Mouse (Mus musculus): Measurements from ENCODE around the gene Dab2. TPM values are rescaled to one million over a fixed set of nuclear protein-coding genes. Genes with fewer than 3 reads are reported as not detected.

The Dab2 gene
- polyA plus RNA-seq, 1 experiment from 2014 or later = 20.5 TPM

- Histone ChIP-seq H3K4me2 (replicated peaks) (no peak overlapping the region), H3K27ac (no peak overlapping the region), H3K9me3 (no peaks in the 10 kb centered on the region), H3K4me3 (replicated peaks) (no peak overlapping the region), H3K36me3 (no peaks in the 10 kb centered on the region), H3K4me1 (replicated peaks) (no peaks in the 10 kb centered on the region), H3K9ac (replicated peaks) (no peak overlapping the region), H3K27me3 (no peaks in the 10 kb centered on the region)
- no peak for ATAC-seq
- WGBS = 86% methylated on average over 8 of the region's 8 CpGs
These were observed 100.5 kb downstream of the Dab2 start for GRCm38 (mm10) chr15:6400115-6400514.

DNA sequence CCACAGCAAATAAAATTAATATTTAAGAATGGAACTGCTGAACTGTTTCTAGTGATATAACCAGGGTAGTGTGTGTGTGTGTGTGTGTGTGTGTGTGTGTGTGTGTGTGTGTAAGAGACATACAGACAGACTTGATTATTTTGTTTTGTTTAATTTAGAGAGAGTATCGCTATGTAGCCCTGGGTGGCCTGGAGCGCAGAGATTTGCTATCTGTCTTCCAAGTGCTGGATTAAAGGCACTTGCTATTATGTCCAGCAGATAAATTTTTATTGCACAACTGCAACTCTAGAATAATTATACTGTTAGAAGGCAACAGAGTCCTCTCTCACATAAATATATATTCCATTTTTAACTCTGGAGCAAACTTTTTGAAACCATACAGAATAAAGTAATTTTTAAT, 102.8 kb downstream of the Dab2 start:
- no peak for ATAC-seq
- no peaks in the 10 kb centered on the region for H3K27me3 ChIP-seq
- no peak overlapping the region for H3K9ac ChIP-seq (replicated peaks)
- no peak overlapping the region for H3K4me3 ChIP-seq (replicated peaks)
- no peak overlapping the region for H3K27ac ChIP-seq
- H3K4me1 ChIP-seq (replicated peaks) = no peaks in the 10 kb centered on the region
- H3K4me2 ChIP-seq (replicated peaks) = no peak overlapping the region
- no peaks in the 10 kb centered on the region for H3K36me3 ChIP-seq
- 88% methylated on average over 2 of the region's 2 CpGs for WGBS
- no peaks in the 10 kb centered on the region for H3K9me3 ChIP-seq

- whole genome bisulfite sequencing = 93% methylated on average over 5 of the region's 5 CpGs
These were observed 104.6 kb downstream of the Dab2 start for GRCm38 (mm10) chr15:6404172-6404571.

GRCm38 (mm10) chr15:6406771-6407170, 107.2 kb downstream of the Dab2 start:
- no peaks in the 10 kb centered on the region for H3K9me3 ChIP-seq
- WGBS = 87% methylated on average over 6 of the region's 6 CpGs
- no peak for ATAC-seq
- H3K36me3 ChIP-seq = no peaks in the 10 kb centered on the region
- H3K27ac ChIP-seq = no peak overlapping the region
- no peaks in the 10 kb centered on the region for H3K4me1 ChIP-seq (replicated peaks)
- H3K4me2 ChIP-seq (replicated peaks) = no peak overlapping the region
- H3K27me3 ChIP-seq = no peaks in the 10 kb centered on the region
- H3K9ac ChIP-seq (replicated peaks) = no peak overlapping the region
- no peak overlapping the region for H3K4me3 ChIP-seq (replicated peaks)

More at GRCm38 (mm10) chr15:6404172-6404571, 104.6 kb downstream of the Dab2 start:
- Histone ChIP-seq H3K4me2 (replicated peaks) (no peak overlapping the region), H3K9ac (replicated peaks) (no peak overlapping the region), H3K4me3 (replicated peaks) (no peak overlapping the region), H3K9me3 (no peaks in the 10 kb centered on the region), H3K27me3 (no peaks in the 10 kb centered on the region), H3K27ac (no peak overlapping the region), H3K36me3 (no peaks in the 10 kb centered on the region), H3K4me1 (replicated peaks) (no peaks in the 10 kb centered on the region)
- no peak for ATAC-seq

DNA sequence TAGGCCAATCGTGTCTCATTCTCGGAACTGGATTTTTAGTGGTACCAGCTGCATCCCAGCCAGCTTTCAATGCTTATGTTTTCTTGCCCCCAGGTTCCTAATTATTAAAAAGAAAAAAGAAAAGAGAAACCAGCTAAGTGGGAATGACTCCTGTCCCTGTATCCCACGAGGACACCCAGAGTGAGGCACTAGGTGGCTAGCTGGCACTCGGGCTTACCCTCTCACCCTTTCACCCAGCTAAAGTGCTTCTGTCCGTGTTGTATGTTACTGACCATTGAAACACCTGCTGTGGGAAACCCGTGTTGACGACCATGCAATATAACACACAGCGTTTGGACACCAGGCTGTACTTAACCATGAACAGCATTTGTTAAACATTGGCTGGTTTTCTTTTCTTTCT, 109.4 kb downstream of the Dab2 start:
- no peak overlapping the region for H3K27ac ChIP-seq
- ATAC-seq = no peak
- H3K4me1 ChIP-seq (replicated peaks) = no peaks in the 10 kb centered on the region
- H3K27me3 ChIP-seq = no peaks in the 10 kb centered on the region
- no peaks in the 10 kb centered on the region for H3K9me3 ChIP-seq
- no peak overlapping the region for H3K9ac ChIP-seq (replicated peaks)
- no peak overlapping the region for H3K4me3 ChIP-seq (replicated peaks)
- no peak overlapping the region for H3K4me2 ChIP-seq (replicated peaks)
- 89% methylated on average over 8 of the region's 8 CpGs for WGBS
- no peaks in the 10 kb centered on the region for H3K36me3 ChIP-seq

GRCm38 (mm10) chr15:6410161-6410560, 110.6 kb downstream of the Dab2 start:
- no peak overlapping the region for H3K27ac ChIP-seq
- H3K4me3 ChIP-seq (replicated peaks) = no peak overlapping the region
- H3K9me3 ChIP-seq = no peaks in the 10 kb centered on the region
- no peaks in the 10 kb centered on the region for H3K36me3 ChIP-seq
- ATAC-seq = no peak
- no peak overlapping the region for H3K9ac ChIP-seq (replicated peaks)
- H3K27me3 ChIP-seq = no peaks in the 10 kb centered on the region
- WGBS = 89% methylated on average over 3 of the region's 3 CpGs
- H3K4me1 ChIP-seq (replicated peaks) = no peaks in the 10 kb centered on the region
- no peak overlapping the region for H3K4me2 ChIP-seq (replicated peaks)

GRCm38 (mm10) chr15:6411334-6411733, 111.7 kb downstream of the Dab2 start:
- H3K27me3 ChIP-seq = no peaks in the 10 kb centered on the region
- ATAC-seq = no peak
- no peak overlapping the region for H3K9ac ChIP-seq (replicated peaks)
- no peaks in the 10 kb centered on the region for H3K4me1 ChIP-seq (replicated peaks)
- 90% methylated on average over 6 of the region's 6 CpGs for WGBS
- H3K36me3 ChIP-seq = no peaks in the 10 kb centered on the region
- no peak overlapping the region for H3K4me2 ChIP-seq (replicated peaks)
- H3K27ac ChIP-seq = no peak overlapping the region
- no peak overlapping the region for H3K4me3 ChIP-seq (replicated peaks)
- H3K9me3 ChIP-seq = no peaks in the 10 kb centered on the region

- Histone ChIP-seq H3K4me3 (replicated peaks) (no peak overlapping the region), H3K9me3 (no peaks in the 10 kb centered on the region), H3K36me3 (no peaks in the 10 kb centered on the region), H3K4me2 (replicated peaks) (no peak overlapping the region), H3K27me3 (no peaks in the 10 kb centered on the region), H3K27ac (no peak overlapping the region), H3K4me1 (replicated peaks) (no peaks in the 10 kb centered on the region), H3K9ac (replicated peaks) (no peak overlapping the region)
- ATAC-seq = no peak
- WGBS = 95% methylated on average over 5 of the region's 5 CpGs
These were observed 115.7 kb downstream of the Dab2 start for GRCm38 (mm10) chr15:6415317-6415716.

GRCm38 (mm10) chr15:6431777-6432176, 132.2 kb downstream of the Dab2 start:
- H3K4me2 ChIP-seq (replicated peaks) = no peak overlapping the region
- no peak overlapping the region for H3K4me3 ChIP-seq (replicated peaks)
- no peaks in the 10 kb centered on the region for H3K4me1 ChIP-seq (replicated peaks)
- H3K27me3 ChIP-seq = no peaks in the 10 kb centered on the region
- no peaks in the 10 kb centered on the region for H3K36me3 ChIP-seq
- no peak overlapping the region for H3K9ac ChIP-seq (replicated peaks)
- peaks cover 5% of the 10 kb centered on the region; the same call in 1 of the 2 replicates for H3K9me3 ChIP-seq
- no peak overlapping the region for H3K27ac ChIP-seq
- ATAC-seq = no peak
- 47% methylated on average over 7 of the region's 7 CpGs for WGBS

DNA sequence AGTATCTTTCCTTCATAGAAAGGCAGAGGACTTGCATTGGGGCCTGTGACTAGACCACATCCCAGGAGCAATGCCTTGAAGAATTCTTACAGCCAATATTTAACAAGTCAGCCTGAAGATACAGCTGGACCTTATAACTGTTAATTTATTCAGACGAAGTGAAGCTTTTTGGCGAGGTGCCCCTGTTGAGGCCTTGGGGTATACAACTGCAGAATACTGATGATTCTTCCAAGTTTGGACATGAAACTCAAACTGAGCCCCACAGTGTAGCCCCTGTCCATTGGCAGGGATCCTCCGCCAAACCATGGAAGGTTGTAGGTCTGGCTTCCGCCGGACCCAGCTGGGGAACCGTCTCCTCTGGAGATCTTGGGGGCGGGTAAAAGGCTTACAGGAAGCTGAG, 132.8 kb downstream of the Dab2 start:
- peak; percentile 37 for ATAC-seq
- peaks cover 5% of the 10 kb centered on the region; the same call in 1 of the 2 replicates for H3K9me3 ChIP-seq
- H3K9ac ChIP-seq (replicated peaks) = no peak overlapping the region
- H3K4me1 ChIP-seq (replicated peaks) = no peaks in the 10 kb centered on the region
- 91% methylated on average over 7 of the region's 7 CpGs for WGBS
- no peak overlapping the region for H3K27ac ChIP-seq
- no peak overlapping the region for H3K4me2 ChIP-seq (replicated peaks)
- H3K4me3 ChIP-seq (replicated peaks) = no peak overlapping the region
- H3K27me3 ChIP-seq = no peaks in the 10 kb centered on the region
- no peaks in the 10 kb centered on the region for H3K36me3 ChIP-seq

DNA sequence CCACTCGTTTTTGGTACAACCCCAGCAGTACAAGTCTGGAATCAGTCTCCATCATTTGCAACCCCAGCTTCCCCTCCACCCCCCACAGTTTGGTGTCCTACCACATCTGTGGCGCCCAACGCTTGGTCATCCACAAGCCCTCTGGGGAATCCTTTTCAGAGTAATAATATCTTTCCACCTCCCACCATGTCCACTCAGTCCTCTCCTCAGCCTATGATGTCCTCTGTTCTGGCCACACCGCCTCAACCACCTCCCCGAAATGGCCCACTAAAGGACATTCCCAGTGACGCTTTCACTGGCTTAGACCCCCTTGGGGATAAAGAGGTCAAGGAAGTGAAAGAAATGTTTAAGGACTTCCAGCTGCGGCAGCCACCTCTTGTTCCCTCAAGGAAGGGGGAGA, 135.7 kb downstream of the Dab2 start:
- ATAC-seq = no peak
- Histone ChIP-seq H3K27ac (no peak overlapping the region), H3K36me3 (no peaks in the 10 kb centered on the region)

DNA sequence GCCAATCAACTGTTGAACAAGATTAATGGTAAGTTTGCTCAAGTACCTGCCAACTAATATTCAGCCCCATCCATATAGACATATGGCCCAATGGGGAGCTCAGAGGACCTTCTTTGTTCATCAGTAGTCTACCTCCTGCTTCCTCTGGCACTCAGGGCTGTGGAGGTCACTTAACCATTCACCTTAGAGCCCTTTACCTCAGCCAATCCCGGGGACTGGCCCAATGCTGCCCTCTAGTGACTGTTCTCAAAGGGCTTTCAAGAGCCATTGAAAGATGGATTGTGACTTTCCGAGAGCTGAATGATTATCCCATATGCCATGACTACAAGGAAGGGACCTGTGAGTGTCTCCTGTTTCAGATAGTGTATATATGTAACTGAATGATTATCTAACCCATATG, 136.2 kb downstream of the Dab2 start:
- Histone ChIP-seq H3K4me2 (replicated peaks) (no peak overlapping the region), H3K4me3 (replicated peaks) (no peak overlapping the region), H3K27me3 (no peaks in the 10 kb centered on the region), H3K9ac (replicated peaks) (no peak overlapping the region), H3K27ac (no peak overlapping the region), H3K36me3 (no peaks in the 10 kb centered on the region), H3K4me1 (replicated peaks) (no peaks in the 10 kb centered on the region), H3K9me3 (peaks cover 5% of the 10 kb centered on the region; the same call in 1 of the 2 replicates)
- 66% methylated on average over 2 of the region's 2 CpGs for WGBS
- no peak for ATAC-seq

More for the DNA sequence above, 135.7 kb downstream of the Dab2 start:
- Histone ChIP-seq H3K27me3 (no peaks in the 10 kb centered on the region), H3K4me2 (replicated peaks) (no peak overlapping the region), H3K4me3 (replicated peaks) (no peak overlapping the region), H3K9me3 (peaks cover 5% of the 10 kb centered on the region; the same call in 1 of the 2 replicates), H3K9ac (replicated peaks) (no peak overlapping the region), H3K4me1 (replicated peaks) (no peaks in the 10 kb centered on the region)
- WGBS = 88% methylated on average over 7 of the region's 7 CpGs

DNA sequence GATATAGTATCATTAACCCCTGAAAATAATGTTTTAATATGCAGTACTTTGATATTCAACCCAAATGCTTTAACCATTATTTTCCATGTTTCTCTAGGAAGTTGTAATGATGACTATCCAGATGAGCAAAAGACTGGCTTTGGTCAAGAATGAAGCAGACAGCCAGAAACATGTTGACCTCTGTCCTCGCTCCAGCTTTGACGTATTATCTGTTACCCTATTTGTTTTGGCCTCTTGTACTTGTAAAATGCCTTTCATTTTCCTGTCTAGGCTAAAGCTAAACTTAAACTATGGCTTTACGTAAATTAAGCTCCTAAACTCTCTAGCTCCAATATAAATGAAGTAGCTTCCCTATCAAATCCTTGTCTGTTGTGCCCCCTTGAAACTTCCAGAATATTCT, 139.1 kb downstream of the Dab2 start:
- Histone ChIP-seq H3K9me3 (peaks cover 5% of the 10 kb centered on the region; the same call in 1 of the 2 replicates), H3K4me3 (replicated peaks) (no peak overlapping the region), H3K36me3 (no peaks in the 10 kb centered on the region), H3K4me2 (replicated peaks) (no peak overlapping the region), H3K9ac (replicated peaks) (no peak overlapping the region), H3K27ac (no peak overlapping the region), H3K4me1 (replicated peaks) (no peaks in the 10 kb centered on the region), H3K27me3 (no peaks in the 10 kb centered on the region)
- WGBS = 89% methylated on average over 3 of the region's 3 CpGs
- ATAC-seq = no peak

Measured in midbrain, embryonic 13.5 days (tissue).